Mouse (Mus musculus): ENCODE results near the gene Laptm5. TPM values are rescaled to one million over a fixed set of nuclear protein-coding genes. Genes with fewer than 3 reads are reported as not detected.

Gene Laptm5
- total RNA-seq, 2 experiments from 2014 or later, result 10.9 to 14.8 TPM

Other genes with a start within 250 kb of the Laptm5 start
- 10 to 100 TPM; 41.8 to 54.3 TPM for gene Pum1, start 249.8 kb upstream of the Laptm5 start, total RNA-seq (2021)
- 10 to 100 TPM; 27.5 to 38.6 TPM for gene Sdc3, start 120.6 kb upstream of the Laptm5 start, total RNA-seq (2021)
- gene Matn1, start 31.3 kb downstream of the Laptm5 start, total RNA-seq (2021), result under 1 TPM in 1 of 2 experiments, not detected in 1; 0.16 TPM